Mouse (Mus musculus) stomach, embryonic 14.5 days (tissue): Measurements from ENCODE around the gene Brd3. TPM values are rescaled to one million over a fixed set of nuclear protein-coding genes. Genes with fewer than 3 reads are reported as not detected.

Experiments
- ATAC-seq: fragments of 200-750 bp; cut with Nextera tagmentation; 2 replicates; pipeline ENCODE4 v1.8.0; 2017; ENCODE audit warnings: low read depth, moderate TSS enrichment; ENCODE audit not compliant: insufficient number of reproducible peaks, insufficient read depth, low FRiP score
- H3K27ac ChIP-seq: fragments of 300-500 bp; sonication (generic); 2 replicates; pipeline ENCODE4 v1.5.1; 2014; ENCODE audit warnings: mild to moderate bottlenecking, low read length, moderate library complexity, mixed read lengths
- H3K27me3 ChIP-seq: fragments of 300-500 bp; sonication (generic); 2 replicates; pipeline ENCODE4 v1.6.1; 2014; ENCODE audit warnings: low read length, control low read depth, mixed read lengths; ENCODE audit not compliant: control insufficient read depth, insufficient read depth
- H3K36me3 ChIP-seq: fragments of 300-500 bp; sonication (generic); 2 replicates; pipeline ENCODE4 v1.6.1; 2014; ENCODE audit warnings: mild to moderate bottlenecking, control low read depth, low read length, moderate library complexity, mixed read lengths; ENCODE audit not compliant: control insufficient read depth, insufficient read depth
- H3K4me1 ChIP-seq: fragments of 300-500 bp; sonication (generic); 2 replicates; pipeline ENCODE4 v1.6.1; 2014; ENCODE audit warnings: low read length, control low read depth, mixed read lengths; ENCODE audit not compliant: control insufficient read depth, insufficient read depth
- H3K4me2 ChIP-seq: fragments of 300-500 bp; sonication (generic); replicated peaks from 2 replicates; pipeline ENCODE4 v1.6.1; 2014; ENCODE audit warnings: low read depth, low read length, control low read depth
- H3K4me3 ChIP-seq: fragments of 300-500 bp; sonication (generic); 2 replicates; pipeline ENCODE4 v1.5.1; 2014; ENCODE audit warnings: low read depth, low read length, control low read depth
- H3K9ac ChIP-seq: fragments of 300-500 bp; sonication (generic); replicated peaks from 2 replicates; pipeline ENCODE4 v1.6.1; 2014; ENCODE audit warnings: low read depth, mild to moderate bottlenecking, control low read depth, low read length, moderate library complexity, mixed read lengths
- H3K9me3 ChIP-seq: fragments of 300-500 bp; sonication (generic); 2 replicates; pipeline ENCODE4 v1.6.1; 2016; ENCODE audit warnings: low read depth, low read length, control low read depth; ENCODE audit not compliant: control insufficient read depth
- WGBS: fragments of 180-500 bp; shearing (Covaris S2); extraction: QIAGEN DNeasy Blood & Tissue Kit; methylation state at CpG from one replicate; pipeline ENCODE4 v1.1.7; 2014; 5-methylcytosine and 5-hydroxymethylcytosine counted together
- polyA plus RNA-seq: library from polyadenylated mRNA; unstranded; fragments of >200 nt; fragmentation: Nextera tagmentation; extraction: Ambion mirVana; gene quantifications from 2 replicates; pipeline ENCODE4 v1.2.1, GENCODE M21; 2014

The Brd3 gene
- polyA plus RNA-seq, 1 experiment from 2014 or later = 134 TPM

GRCm38 (mm10) chr2:27425161-27425611 lies 82.3 kb downstream of the Brd3 start:
- under 1% methylated on average over 20 of the region's 20 CpGs for WGBS
- Histone ChIP-seq H3K9me3 (no peaks in the 10 kb centered on the region), H3K27me3 (no peaks in the 10 kb centered on the region), H3K4me2 (peak overlapping the region; percentile 95), H3K4me1 (peaks cover 34% of the 10 kb centered on the region; the same call in 1 of the 2 replicates), H3K9ac (peak overlapping the region; percentile 74), H3K4me3 (peak overlapping the region; percentile 85), H3K27ac (peak overlapping the region; percentile 59), H3K36me3 (no peaks in the 10 kb centered on the region)
- no peak for ATAC-seq

- peak overlapping the region; percentile 95; the same call in 1 of the 2 replicates for H3K4me2 ChIP-seq
- H3K27ac ChIP-seq = peak overlapping the region; percentile 27; the same call in 1 of the 2 replicates
- H3K27me3 ChIP-seq = no peaks in the 10 kb centered on the region
- no peak overlapping the region for H3K9ac ChIP-seq
- no peak overlapping the region for H3K4me3 ChIP-seq
- H3K4me1 ChIP-seq = peaks cover 50% of the 10 kb centered on the region
- WGBS = 56% methylated on average over 7 of the region's 7 CpGs
- no peaks in the 10 kb centered on the region for H3K36me3 ChIP-seq
- H3K9me3 ChIP-seq = no peaks in the 10 kb centered on the region
- ATAC-seq = no peak
Observed at GRCm38 (mm10) chr2:27423596-27423995, 83.9 kb downstream of the Brd3 start.

- no peaks in the 10 kb centered on the region for H3K9me3 ChIP-seq
- H3K4me1 ChIP-seq = peaks cover 59% of the 10 kb centered on the region
- no peak overlapping the region for H3K4me3 ChIP-seq
- no peaks in the 10 kb centered on the region for H3K27me3 ChIP-seq
- H3K9ac ChIP-seq = no peak overlapping the region
- H3K4me2 ChIP-seq = no peak overlapping the region
- no peak overlapping the region for H3K27ac ChIP-seq
- ATAC-seq = no peak
- WGBS = 80% methylated on average over 20 of the region's 20 CpGs
- H3K36me3 ChIP-seq = no peaks in the 10 kb centered on the region
Observed at GRCm38 (mm10) chr2:27421293-27422068, 86.0 kb downstream of the Brd3 start.

GRCm38 (mm10) chr2:27418577-27419070 lies 88.8 kb downstream of the Brd3 start:
- Histone ChIP-seq H3K36me3 (no peaks in the 10 kb centered on the region), H3K4me3 (no peak overlapping the region), H3K27ac (peak overlapping the region; percentile 40; the same call in 1 of the 2 replicates), H3K4me2 (0 out of 2 replicates have a peak overlapping the region, but pooled peaks have one; percentile 3), H3K27me3 (no peaks in the 10 kb centered on the region), H3K9ac (no peak overlapping the region), H3K9me3 (no peaks in the 10 kb centered on the region), H3K4me1 (peaks cover 73% of the 10 kb centered on the region)
- WGBS = 21% methylated on average over 6 of the region's 6 CpGs
- ATAC-seq = no peak

GRCm38 (mm10) chr2:27417648-27418153 lies 89.8 kb downstream of the Brd3 start:
- no peaks in the 10 kb centered on the region for H3K36me3 ChIP-seq
- no peak overlapping the region for H3K9ac ChIP-seq
- 59% methylated on average over 5 of the region's 5 CpGs for WGBS
- H3K27ac ChIP-seq = peak overlapping the region; percentile 40; the same call in 1 of the 2 replicates
- no peak overlapping the region for H3K4me2 ChIP-seq
- H3K27me3 ChIP-seq = no peaks in the 10 kb centered on the region
- no peak for ATAC-seq
- no peaks in the 10 kb centered on the region for H3K9me3 ChIP-seq
- peaks cover 69% of the 10 kb centered on the region for H3K4me1 ChIP-seq
- no peak overlapping the region for H3K4me3 ChIP-seq

GRCm38 (mm10) chr2:27416425-27416824 lies 91.0 kb downstream of the Brd3 start:
- Histone ChIP-seq H3K9me3 (no peaks in the 10 kb centered on the region), H3K9ac (no peak overlapping the region), H3K36me3 (no peaks in the 10 kb centered on the region), H3K4me2 (no peak overlapping the region), H3K4me3 (no peak overlapping the region), H3K27ac (peak overlapping the region; percentile 74; the same call in 1 of the 2 replicates), H3K4me1 (peaks cover 81% of the 10 kb centered on the region), H3K27me3 (no peaks in the 10 kb centered on the region)
- WGBS = 15% methylated on average over 3 of the region's 3 CpGs
- 0 out of 2 replicates have a peak, but pooled peaks have one; percentile 7 for ATAC-seq

GRCm38 (mm10) chr2:27415060-27415783 lies 92.2 kb downstream of the Brd3 start:
- Histone ChIP-seq H3K4me1 (peaks cover 89% of the 10 kb centered on the region), H3K4me2 (peak overlapping the region; percentile 20; the same call in 1 of the 2 replicates), H3K36me3 (no peaks in the 10 kb centered on the region), H3K27ac (peak overlapping the region; percentile 77), H3K27me3 (no peaks in the 10 kb centered on the region), H3K9ac (no peak overlapping the region), H3K9me3 (no peaks in the 10 kb centered on the region), H3K4me3 (no peak overlapping the region)
- ATAC-seq = no peak
- WGBS = 57% methylated on average over 11 of the region's 11 CpGs

- Histone ChIP-seq H3K27me3 (no peaks in the 10 kb centered on the region), H3K4me3 (no peak overlapping the region), H3K4me2 (peak overlapping the region; percentile 16), H3K36me3 (no peaks in the 10 kb centered on the region), H3K9ac (no peak overlapping the region), H3K4me1 (peaks cover 79% of the 10 kb centered on the region), H3K27ac (peak overlapping the region; percentile 77), H3K9me3 (no peaks in the 10 kb centered on the region)
- WGBS = 27% methylated on average over 16 of the region's 16 CpGs
- ATAC-seq = peak; percentile 88
Observed at GRCm38 (mm10) chr2:27413936-27414657, 93.4 kb downstream of the Brd3 start.
